Mouse (Mus musculus): ENCODE measurements around the gene Hist1h2af. TPM values are rescaled to one million over a fixed set of nuclear protein-coding genes. Genes with fewer than 3 reads are reported as not detected.
"Not testable (repeated sequence)": the region's sequence is repeated elsewhere in the genome, so short reads cannot be mapped to it uniquely, and the experiment has no call there.

Gene Hist1h2af
- polyA plus RNA-seq, 1 experiment from 2014 or later = not detected

- no peak for ATAC-seq
- no peak overlapping the region for H3K27ac ChIP-seq (ENCODE audit: low read depth, low read length)
- no peaks in the 10 kb centered on the region for H3K9me3 ChIP-seq (ENCODE audit: control insufficient read depth, low read length)
- no peak overlapping the region for H3K9ac ChIP-seq (ENCODE audit: low read depth, low read length)
- no peaks in the 10 kb centered on the region for H3K36me3 ChIP-seq (ENCODE audit: control insufficient read depth, insufficient read depth, low read length)
- H3K27me3 ChIP-seq (replicated peaks; ENCODE audit: control insufficient read depth, insufficient read depth, low read length) = no peaks in the 10 kb centered on the region
- no peak overlapping the region for H3K4me3 ChIP-seq (ENCODE audit: low read length)
- WGBS = 79% methylated on average over 5 of the region's 5 CpGs
- no peak overlapping the region for H3K4me2 ChIP-seq (ENCODE audit: low read length)
- H3K4me1 ChIP-seq (ENCODE audit: control insufficient read depth, insufficient read depth, low read depth, low read length) = peaks cover 14% of the 10 kb centered on the region
Observed at GRCm38 (mm10) chr13:23538249-23538648, 4.5 kb downstream of the Hist1h2af start.

GRCm38 (mm10) chr13:23539821-23540220, 6.1 kb downstream of the Hist1h2af start:
- H3K9ac ChIP-seq (ENCODE audit: low read depth, low read length); ATAC-seq; H3K27ac ChIP-seq (ENCODE audit: low read depth, low read length); H3K27me3 ChIP-seq (replicated peaks; ENCODE audit: control insufficient read depth, insufficient read depth, low read length); H3K4me1 ChIP-seq (ENCODE audit: control insufficient read depth, insufficient read depth, low read depth, low read length); H3K36me3 ChIP-seq (ENCODE audit: control insufficient read depth, insufficient read depth, low read length); H3K4me2 ChIP-seq (ENCODE audit: low read length); H3K9me3 ChIP-seq (ENCODE audit: control insufficient read depth, low read length); H3K4me3 ChIP-seq (ENCODE audit: low read length): not testable (repeated sequence)
- WGBS = 89% methylated on average over 1 of the region's 1 CpGs

GRCm38 (mm10) chr13:23541497-23541896, 7.8 kb downstream of the Hist1h2af start:
- H3K4me3 ChIP-seq (ENCODE audit: low read length) = no peak overlapping the region
- no peak overlapping the region for H3K9ac ChIP-seq (ENCODE audit: low read depth, low read length)

GRCm38 (mm10) chr13:23542225-23542980, 8.7 kb downstream of the Hist1h2af start:
- Histone ChIP-seq H3K4me2 (ENCODE audit: low read length) (peak overlapping the region; percentile 83), H3K4me3 (ENCODE audit: low read length) (peak overlapping the region; percentile 47), H3K9ac (ENCODE audit: low read depth, low read length) (peak overlapping the region; percentile 56)
- ATAC-seq; H3K27me3 ChIP-seq (replicated peaks; ENCODE audit: control insufficient read depth, insufficient read depth, low read length); H3K27ac ChIP-seq (ENCODE audit: low read depth, low read length); H3K36me3 ChIP-seq (ENCODE audit: control insufficient read depth, insufficient read depth, low read length); H3K9me3 ChIP-seq (ENCODE audit: control insufficient read depth, low read length); H3K4me1 ChIP-seq (ENCODE audit: control insufficient read depth, insufficient read depth, low read depth, low read length): not testable (repeated sequence)
- 4% methylated on average over 3 of the region's 3 CpGs for WGBS

More at GRCm38 (mm10) chr13:23541497-23541896, 7.8 kb downstream of the Hist1h2af start:
- ATAC-seq = no peak
- no peak overlapping the region for H3K27ac ChIP-seq (ENCODE audit: low read depth, low read length)
- no peaks in the 10 kb centered on the region for H3K9me3 ChIP-seq (ENCODE audit: control insufficient read depth, low read length)
- WGBS = 87% methylated on average over 3 of the region's 3 CpGs
- H3K36me3 ChIP-seq (ENCODE audit: control insufficient read depth, insufficient read depth, low read length) = no peaks in the 10 kb centered on the region
- peaks cover 4% of the 10 kb centered on the region for H3K4me1 ChIP-seq (ENCODE audit: control insufficient read depth, insufficient read depth, low read depth, low read length)
- no peaks in the 10 kb centered on the region for H3K27me3 ChIP-seq (replicated peaks; ENCODE audit: control insufficient read depth, insufficient read depth, low read length)
- no peak overlapping the region for H3K4me2 ChIP-seq (ENCODE audit: low read length)

DNA sequence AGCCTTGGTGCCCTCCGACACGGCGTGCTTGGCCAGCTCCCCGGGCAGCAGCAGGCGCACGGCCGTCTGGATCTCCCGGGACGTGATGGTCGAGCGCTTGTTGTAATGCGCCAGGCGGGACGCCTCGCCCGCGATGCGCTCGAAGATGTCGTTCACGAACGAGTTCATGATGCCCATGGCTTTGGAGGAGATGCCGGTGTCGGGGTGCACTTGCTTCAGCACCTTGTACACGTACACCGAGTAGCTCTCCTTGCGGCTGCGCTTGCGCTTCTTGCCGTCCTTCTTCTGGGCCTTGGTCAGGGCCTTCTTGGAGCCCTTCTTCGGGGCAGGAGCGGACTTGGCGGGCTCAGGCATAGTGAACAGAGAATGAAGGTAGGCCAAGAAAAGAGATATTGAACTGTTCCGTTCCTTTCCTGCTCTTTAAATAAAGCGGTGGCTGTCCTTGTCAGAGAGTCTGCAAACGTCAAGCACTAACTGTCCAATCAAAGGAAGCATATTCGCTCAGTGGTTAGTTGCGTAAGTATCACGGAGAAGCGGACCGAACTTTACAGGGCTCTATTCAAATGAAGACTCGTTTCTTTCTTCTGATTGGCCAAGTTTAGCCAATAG, 9.4 kb downstream of the Hist1h2af start, which contains the start of gene Hist1h2bh:
Hist1h2bh (minus strand) TSS at position 394 of the 609 bp plus-strand sequence.
- H3K36me3 ChIP-seq (ENCODE audit: control insufficient read depth, insufficient read depth, low read length); H3K27me3 ChIP-seq (replicated peaks; ENCODE audit: control insufficient read depth, insufficient read depth, low read length); H3K4me1 ChIP-seq (ENCODE audit: control insufficient read depth, insufficient read depth, low read depth, low read length); H3K9me3 ChIP-seq (ENCODE audit: control insufficient read depth, low read length): not testable (repeated sequence)
- peak within 1 kb of the TSS; percentile 83 for H3K4me2 ChIP-seq (ENCODE audit: low read length)
- WGBS = under 1% methylated on average over 25 of the region's 42 CpGs
- peak within 1 kb of the TSS; percentile 56 for H3K9ac ChIP-seq (ENCODE audit: low read depth, low read length)
- peak; percentile 93 for ATAC-seq
- peak within 1 kb of the TSS; percentile 68 for H3K27ac ChIP-seq (ENCODE audit: low read depth, low read length)
- peak within 1 kb of the TSS; percentile 47 for H3K4me3 ChIP-seq (ENCODE audit: low read length)

- peak; percentile 97 for ATAC-seq
- Histone ChIP-seq H3K4me3 (ENCODE audit: low read length) (peak within 1 kb of the TSS; percentile 47), H3K27ac (ENCODE audit: low read depth, low read length) (peak within 1 kb of the TSS; percentile 81), H3K9me3 (ENCODE audit: control insufficient read depth, low read length) (no peaks in the 10 kb centered on the region), H3K36me3 (ENCODE audit: control insufficient read depth, insufficient read depth, low read length) (no peaks in the 10 kb centered on the region), H3K4me1 (ENCODE audit: control insufficient read depth, insufficient read depth, low read depth, low read length) (peaks cover 4% of the 10 kb centered on the region), H3K9ac (ENCODE audit: low read depth, low read length) (peak within 1 kb of the TSS; percentile 64), H3K4me2 (ENCODE audit: low read length) (peak within 1 kb of the TSS; percentile 83), H3K27me3 (replicated peaks; ENCODE audit: control insufficient read depth, insufficient read depth, low read length) (no peaks in the 10 kb centered on the region)
- under 1% methylated on average over 21 of the region's 45 CpGs for WGBS
Observed at GRCm38 (mm10) chr13:23543965-23544786, 10.5 kb downstream of the Hist1h2af start, which contains the start of gene Hist1h3f. Gene Hist1h3f, plus strand, starts transcription at chr13:23544052.

- 0% methylated on average over 10 of the region's 14 CpGs for WGBS
- not testable (repeated sequence) for H3K4me1 ChIP-seq (ENCODE audit: control insufficient read depth, insufficient read depth, low read depth, low read length); H3K27me3 ChIP-seq (replicated peaks; ENCODE audit: control insufficient read depth, insufficient read depth, low read length); H3K9me3 ChIP-seq (ENCODE audit: control insufficient read depth, low read length); H3K9ac ChIP-seq (ENCODE audit: low read depth, low read length); H3K36me3 ChIP-seq (ENCODE audit: control insufficient read depth, insufficient read depth, low read length)
- Histone ChIP-seq H3K4me3 (ENCODE audit: low read length) (peak overlapping the region; percentile 43), H3K4me2 (ENCODE audit: low read length) (peak overlapping the region; percentile 45), H3K27ac (ENCODE audit: low read depth, low read length) (peak overlapping the region; percentile 81)
- peak; percentile 5; the same call in 1 of the 2 replicates for ATAC-seq
Observed at GRCm38 (mm10) chr13:23544787-23545120, 11.0 kb downstream of the Hist1h2af start.

- no peak overlapping the region for H3K9ac ChIP-seq (ENCODE audit: low read depth, low read length)
- no peak overlapping the region for H3K4me2 ChIP-seq (ENCODE audit: low read length)
- no peak for ATAC-seq
- no peak overlapping the region for H3K27ac ChIP-seq (ENCODE audit: low read depth, low read length)
- no peak overlapping the region for H3K4me3 ChIP-seq (ENCODE audit: low read length)
- no peaks in the 10 kb centered on the region for H3K36me3 ChIP-seq (ENCODE audit: control insufficient read depth, insufficient read depth, low read length)
- no peaks in the 10 kb centered on the region for H3K27me3 ChIP-seq (replicated peaks; ENCODE audit: control insufficient read depth, insufficient read depth, low read length)
- H3K4me1 ChIP-seq (ENCODE audit: control insufficient read depth, insufficient read depth, low read depth, low read length) = peaks cover 9% of the 10 kb centered on the region
- 85% methylated on average over 5 of the region's 5 CpGs for WGBS
- no peaks in the 10 kb centered on the region for H3K9me3 ChIP-seq (ENCODE audit: control insufficient read depth, low read length)
Observed at GRCm38 (mm10) chr13:23546694-23547093, 13.0 kb downstream of the Hist1h2af start.

DNA sequence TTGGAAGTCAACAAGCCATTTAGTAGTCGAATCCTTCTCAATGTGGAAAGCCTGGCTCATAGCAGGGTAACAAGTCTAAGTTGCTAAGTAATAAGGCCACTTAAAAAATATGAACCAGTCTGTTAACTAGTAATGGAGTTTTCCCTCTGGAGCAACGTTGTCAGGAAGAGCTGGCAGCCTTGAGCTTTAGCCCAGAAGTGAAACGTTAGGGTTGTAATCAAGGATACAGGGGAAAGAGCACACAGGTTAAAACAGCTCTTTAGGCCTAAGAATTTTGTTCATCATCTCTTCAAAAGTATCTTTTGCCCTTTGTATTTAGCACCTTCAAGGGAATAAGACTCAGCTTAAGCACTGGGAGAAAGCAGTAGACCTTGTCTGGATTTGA, 17.0 kb downstream of the Hist1h2af start:
- 6% methylated on average over 3 of the region's 3 CpGs for WGBS
- Histone ChIP-seq H3K27ac (ENCODE audit: low read depth, low read length) (peak overlapping the region; percentile 76), H3K4me2 (ENCODE audit: low read length) (peak overlapping the region; percentile 66), H3K27me3 (replicated peaks; ENCODE audit: control insufficient read depth, insufficient read depth, low read length) (no peaks in the 10 kb centered on the region), H3K36me3 (ENCODE audit: control insufficient read depth, insufficient read depth, low read length) (no peaks in the 10 kb centered on the region), H3K4me1 (ENCODE audit: control insufficient read depth, insufficient read depth, low read depth, low read length) (peaks cover 10% of the 10 kb centered on the region), H3K9ac (ENCODE audit: low read depth, low read length) (peak overlapping the region; percentile 17; the same call in 1 of the 2 replicates), H3K4me3 (ENCODE audit: low read length) (peak overlapping the region; percentile 46), H3K9me3 (ENCODE audit: control insufficient read depth, low read length) (no peaks in the 10 kb centered on the region)
- no peak for ATAC-seq
